Mouse (Mus musculus) myocyte (in vitro differentiated cells): ENCODE measurements at regions not wholly inside any gene's neighbourhood (a gene's known extent, or its start where the extent isn't known, plus 50 kb on each side); places are given as distances from the start of the nearest gene placed in this dataset.

ENCODE experiments used
- H3K27me3 ChIP-seq: one replicate; pipeline ENCODE4 v1.6.1; 2011; ENCODE audit not compliant: control insufficient read depth, insufficient read depth, insufficient read length
- H3K36me3 ChIP-seq: one replicate; pipeline ENCODE4 v1.6.1; 2011; ENCODE audit not compliant: control insufficient read depth, insufficient read depth
- H3K4me2 ChIP-seq: one replicate; pipeline ENCODE4 v1.6.1; 2011; ENCODE audit warnings: low read depth, control low read depth
- H3K4me3 ChIP-seq: one replicate; pipeline ENCODE4 v1.5.1; 2011; ENCODE audit warnings: mild to moderate bottlenecking, control low read depth, moderate library complexity
- H3K79me2 ChIP-seq: one replicate; pipeline ENCODE4 v1.6.1; 2011; ENCODE audit not compliant: control insufficient read depth, insufficient read depth
- H3ac ChIP-seq: one replicate; pipeline ENCODE4 v1.6.1; 2011; ENCODE audit not compliant: control insufficient read depth, insufficient read length
- CEBPB ChIP-seq: IDR thresholded peaks from 2 replicates; pipeline ENCODE4 v1.6.1; 2011; ENCODE audit warnings: mild to moderate bottlenecking, moderate library complexity; ENCODE audit not compliant: poor library complexity, insufficient read depth, severe bottlenecking
- E2F4 ChIP-seq: IDR thresholded peaks from one replicate; pipeline ENCODE4 v1.6.1; 2011; ENCODE audit warnings: mild to moderate bottlenecking, control low read depth, moderate library complexity; ENCODE audit not compliant: insufficient read depth
- MAX ChIP-seq: IDR thresholded peaks from one replicate; pipeline ENCODE4 v1.6.1; 2011; ENCODE audit warnings: low read depth, mild to moderate bottlenecking, control low read depth
- MYOD1 ChIP-seq, 3 experiments: IDR thresholded peaks; one replicate each; pipeline ENCODE4 v1.6.1; 2011; ENCODE audit warnings: control low read depth in 2 of 3, low read depth in 2 of 3, mild to moderate bottlenecking in 2 of 3, moderate library complexity in 1 of 3; ENCODE audit not compliant: insufficient read length in 2 of 3, control insufficient read depth in 1 of 3
- MYOG ChIP-seq, 3 experiments: IDR thresholded peaks; one replicate each; pipeline ENCODE4 v1.6.1; 2011; ENCODE audit warnings: control low read depth in 2 of 3, low read depth in 2 of 3, mild to moderate bottlenecking in 2 of 3; ENCODE audit not compliant: insufficient read length in 2 of 3, control insufficient read depth in 1 of 3, insufficient read depth in 1 of 3
- POLR2A ChIP-seq: IDR thresholded peaks from one replicate; pipeline ENCODE4 v1.6.1; 2011; ENCODE audit warnings: low read depth, mild to moderate bottlenecking, control low read depth, moderate library complexity; ENCODE audit not compliant: insufficient read length
- POLR2AphosphoS2 ChIP-seq: IDR thresholded peaks from one replicate; pipeline ENCODE4 v1.6.1; 2011; ENCODE audit warnings: low read depth, control low read depth; ENCODE audit not compliant: insufficient read length
- REST ChIP-seq: IDR thresholded peaks from one replicate; pipeline ENCODE4 v1.6.1; 2011; ENCODE audit warnings: mild to moderate bottlenecking, control low read depth, moderate library complexity; ENCODE audit not compliant: insufficient read depth, insufficient read length
- SRF ChIP-seq: IDR thresholded peaks from one replicate; pipeline ENCODE4 v1.6.1; 2011; ENCODE audit warnings: low read depth; ENCODE audit not compliant: control insufficient read depth, insufficient read length
- TCF12 ChIP-seq: IDR thresholded peaks from one replicate; pipeline ENCODE4 v1.6.1; 2011; ENCODE audit warnings: mild to moderate bottlenecking, control low read depth; ENCODE audit not compliant: poor library complexity, insufficient read depth, severe bottlenecking
- TCF3 ChIP-seq: IDR thresholded peaks from one replicate; pipeline ENCODE4 v1.6.1; 2011; ENCODE audit warnings: low read depth, control low read depth; ENCODE audit not compliant: insufficient read length
- USF1 ChIP-seq: IDR thresholded peaks from one replicate; pipeline ENCODE4 v1.6.1; 2011; ENCODE audit warnings: low read depth, mild to moderate bottlenecking, control low read depth, moderate library complexity

DNA sequence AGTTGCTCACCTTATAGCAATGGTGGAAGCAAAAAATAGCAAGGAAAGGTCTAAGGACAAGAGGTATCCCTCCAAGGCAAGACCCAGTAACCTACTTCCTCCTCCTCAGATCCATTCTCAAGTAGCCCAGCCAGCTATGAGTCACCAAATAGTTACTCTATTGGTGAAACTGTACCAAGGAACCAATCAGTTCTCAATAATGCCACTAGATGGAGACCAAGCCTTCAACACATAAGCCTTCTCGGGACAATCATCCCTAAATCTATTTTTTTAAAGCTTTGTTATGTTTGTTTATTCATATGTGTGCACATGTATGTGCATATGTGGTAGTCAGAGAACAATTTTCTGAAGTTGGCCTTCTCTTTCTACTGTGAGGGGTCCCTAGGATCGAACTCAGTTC lies 434.3 kb upstream of the Xylt1 start:
- H3ac ChIP-seq, result no peak overlapping the region
- no peak for TF ChIP-seq E2F4
- TF ChIP-seq MYOG (IDR thresholded peaks at IDR 0.05; ENCODE audit: control insufficient read depth in 1 of 3, insufficient read depth in 1 of 3, insufficient read length in 2 of 3, low read depth in 2 of 3), result no peak
- no peak for TF ChIP-seq TCF3
- no peak for TF ChIP-seq TCF12
- TF ChIP-seq POLR2A, result no peak
- TF ChIP-seq POLR2AphosphoS2, result no peak
- TF ChIP-seq USF1, result no peak
- TF ChIP-seq CEBPB, result no peak
- no peak for TF ChIP-seq MAX
- no peak for TF ChIP-seq MYOD1 (IDR thresholded peaks at IDR 0.05; ENCODE audit: control insufficient read depth in 1 of 3, insufficient read length in 2 of 3, low read depth in 2 of 3)
- no peak for TF ChIP-seq REST

DNA sequence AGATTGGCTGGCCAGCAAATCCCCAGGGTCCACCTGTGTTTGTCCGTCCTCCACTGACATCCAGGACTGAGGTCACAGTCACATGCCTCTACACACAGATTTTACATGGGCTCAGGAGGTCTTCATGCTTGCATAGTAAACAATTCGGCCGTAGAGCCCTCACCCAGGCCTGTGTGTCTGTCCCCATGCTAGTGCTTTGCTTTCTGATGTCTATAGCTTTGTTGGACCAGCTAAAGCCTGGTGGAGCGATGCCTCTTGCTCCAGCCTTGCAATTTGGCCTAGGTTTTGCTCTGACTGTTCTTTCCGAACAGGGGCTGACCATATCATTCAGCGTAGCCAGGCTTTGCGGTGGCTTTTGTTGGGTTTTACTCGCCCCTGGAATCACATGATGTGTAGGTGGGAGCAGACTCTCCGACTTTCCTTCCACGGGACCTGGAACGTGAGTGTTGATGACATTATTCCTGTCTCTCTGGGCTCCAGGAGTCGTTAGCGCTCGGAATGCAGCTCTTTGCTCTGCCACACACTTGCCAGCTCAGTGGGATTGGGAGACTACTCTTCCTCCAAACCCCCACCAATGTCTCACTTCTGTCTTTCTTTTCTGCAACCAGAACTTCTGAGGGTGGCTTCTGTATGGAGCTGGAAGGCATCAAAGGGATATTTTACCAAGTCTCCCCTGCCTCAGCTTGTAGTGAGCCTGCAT lies 421.4 kb upstream of the Xylt1 start:
- Histone ChIP-seq H3K79me2 (no peaks in the 10 kb centered on the region), H3ac (no peak overlapping the region), H3K4me3 (no peak overlapping the region), H3K4me2 (no peak overlapping the region), H3K36me3 (no peaks in the 10 kb centered on the region), H3K27me3 (no peaks in the 10 kb centered on the region)
- TF ChIP-seq POLR2A (no peak), MAX (no peak), USF1 (no peak), TCF3 (no peak), SRF (no peak), MYOD1 (IDR thresholded peaks at IDR 0.05; ENCODE audit: control insufficient read depth in 1 of 3, insufficient read length in 2 of 3, low read depth in 2 of 3) (no peak), MYOG (IDR thresholded peaks at IDR 0.05; ENCODE audit: control insufficient read depth in 1 of 3, insufficient read depth in 1 of 3, insufficient read length in 2 of 3, low read depth in 2 of 3) (no peak), REST (no peak), TCF12 (no peak), POLR2AphosphoS2 (no peak), E2F4 (no peak), CEBPB (no peak)

More for the DNA sequence above, 434.3 kb upstream of the Xylt1 start:
- Histone ChIP-seq H3K4me2 (no peak overlapping the region), H3K4me3 (no peak overlapping the region), H3K79me2 (no peaks in the 10 kb centered on the region), H3K27me3 (no peaks in the 10 kb centered on the region), H3K36me3 (no peaks in the 10 kb centered on the region)

DNA sequence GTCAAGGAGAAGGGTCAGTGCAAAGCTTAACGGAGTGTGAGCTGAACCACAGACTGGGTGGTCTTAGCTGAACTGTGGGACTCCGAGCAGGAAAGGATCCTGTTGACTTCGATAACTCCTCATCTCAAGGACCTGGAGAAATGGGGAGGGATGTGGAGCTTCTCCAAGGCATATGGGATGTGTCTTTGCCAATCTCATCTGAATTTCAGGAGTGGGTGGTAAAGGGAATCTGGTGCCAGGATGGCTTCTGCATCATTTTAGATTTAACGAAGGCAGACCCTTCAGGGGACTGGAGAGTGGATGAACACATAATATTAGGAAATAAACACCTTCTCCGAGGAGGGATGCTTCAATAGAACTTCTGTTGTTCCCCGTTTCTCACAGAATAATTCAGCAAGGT lies 416.9 kb upstream of the Xylt1 start:
- Histone ChIP-seq H3ac (no peak overlapping the region), H3K4me2 (no peak overlapping the region), H3K36me3 (no peaks in the 10 kb centered on the region), H3K4me3 (no peak overlapping the region), H3K79me2 (no peaks in the 10 kb centered on the region), H3K27me3 (no peaks in the 10 kb centered on the region)
- TF ChIP-seq POLR2AphosphoS2, result no peak
- TF ChIP-seq POLR2A, result no peak
- TF ChIP-seq CEBPB, result no peak
- TF ChIP-seq MYOG (IDR thresholded peaks at IDR 0.05; ENCODE audit: control insufficient read depth in 1 of 3, insufficient read depth in 1 of 3, insufficient read length in 2 of 3, low read depth in 2 of 3), result no peak
- no peak for TF ChIP-seq TCF3
- TF ChIP-seq USF1, result no peak
- no peak for TF ChIP-seq TCF12
- no peak for TF ChIP-seq REST
- no peak for TF ChIP-seq MYOD1 (IDR thresholded peaks at IDR 0.05; ENCODE audit: control insufficient read depth in 1 of 3, insufficient read length in 2 of 3, low read depth in 2 of 3)

DNA sequence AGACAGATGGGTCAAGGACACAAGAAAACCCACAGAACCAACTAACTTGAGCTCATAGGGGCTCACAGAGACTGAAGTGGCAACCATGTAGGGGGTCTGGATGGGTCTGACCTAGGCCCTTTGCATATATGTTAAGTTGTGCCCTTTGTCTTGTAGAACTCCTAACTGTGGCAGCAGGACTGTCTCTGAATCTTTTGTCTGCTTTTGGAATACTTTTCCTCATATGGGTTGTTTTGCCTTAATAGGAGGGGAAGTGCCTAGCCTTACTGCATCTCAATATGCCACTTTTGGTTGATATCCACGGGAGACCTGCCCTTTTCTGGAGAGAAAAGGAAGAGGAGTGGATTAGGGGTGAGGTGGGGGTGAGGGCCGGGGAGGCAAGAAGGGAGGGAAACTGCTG lies 389.4 kb upstream of the Xylt1 start:
- Histone ChIP-seq H3K79me2 (no peaks in the 10 kb centered on the region), H3K27me3 (no peaks in the 10 kb centered on the region), H3K36me3 (no peaks in the 10 kb centered on the region), H3ac (no peak overlapping the region), H3K4me3 (no peak overlapping the region), H3K4me2 (no peak overlapping the region)
- TF ChIP-seq E2F4 (no peak), MYOD1 (IDR thresholded peaks at IDR 0.05; ENCODE audit: control insufficient read depth in 1 of 3, insufficient read length in 2 of 3, low read depth in 2 of 3) (no peak), REST (no peak), SRF (no peak), POLR2AphosphoS2 (no peak), USF1 (no peak), TCF12 (no peak), CEBPB (no peak), MYOG (IDR thresholded peaks at IDR 0.05; ENCODE audit: control insufficient read depth in 1 of 3, insufficient read depth in 1 of 3, insufficient read length in 2 of 3, low read depth in 2 of 3) (no peak), TCF3 (no peak), MAX (no peak), POLR2A (no peak)

DNA sequence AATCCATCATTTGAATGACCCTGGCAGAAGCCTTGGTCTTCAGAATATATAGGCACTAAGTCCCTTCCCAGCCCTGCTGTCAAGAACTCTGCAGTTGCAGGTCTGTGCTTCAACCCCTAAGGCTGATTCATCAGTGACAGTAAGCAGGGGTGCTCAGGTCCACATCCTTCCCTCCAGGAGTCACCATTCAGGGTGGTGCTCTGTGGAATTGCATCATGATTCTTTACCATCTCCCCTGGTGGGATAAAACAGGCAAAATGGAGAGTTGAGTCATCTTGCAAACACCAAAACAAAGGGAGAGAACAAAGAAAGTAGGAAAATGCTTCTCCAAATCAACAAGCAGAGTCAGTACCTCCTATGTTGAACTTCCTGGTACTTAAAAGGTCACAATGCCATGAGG lies 388.6 kb upstream of the Xylt1 start:
- Histone ChIP-seq H3K79me2 (no peaks in the 10 kb centered on the region), H3K4me2 (no peak overlapping the region), H3K27me3 (no peaks in the 10 kb centered on the region), H3K4me3 (no peak overlapping the region), H3ac (no peak overlapping the region), H3K36me3 (no peaks in the 10 kb centered on the region)
- TF ChIP-seq MAX (no peak), E2F4 (no peak), POLR2AphosphoS2 (no peak), TCF3 (no peak), REST (no peak), USF1 (no peak), MYOD1 (IDR thresholded peaks at IDR 0.05; ENCODE audit: control insufficient read depth in 1 of 3, insufficient read length in 2 of 3, low read depth in 2 of 3) (no peak), MYOG (IDR thresholded peaks at IDR 0.05; ENCODE audit: control insufficient read depth in 1 of 3, insufficient read depth in 1 of 3, insufficient read length in 2 of 3, low read depth in 2 of 3) (no peak), POLR2A (no peak)
